Mouse (Mus musculus) layer of hippocampus, adult 9-11 months (tissue): Measurements from ENCODE around the gene Rbm15b.

ENCODE experiments used
- DNase-seq: peaks from one replicate; pipeline ENCODE4 v3.0.0; 2022

Rbm15b gene

DNA sequence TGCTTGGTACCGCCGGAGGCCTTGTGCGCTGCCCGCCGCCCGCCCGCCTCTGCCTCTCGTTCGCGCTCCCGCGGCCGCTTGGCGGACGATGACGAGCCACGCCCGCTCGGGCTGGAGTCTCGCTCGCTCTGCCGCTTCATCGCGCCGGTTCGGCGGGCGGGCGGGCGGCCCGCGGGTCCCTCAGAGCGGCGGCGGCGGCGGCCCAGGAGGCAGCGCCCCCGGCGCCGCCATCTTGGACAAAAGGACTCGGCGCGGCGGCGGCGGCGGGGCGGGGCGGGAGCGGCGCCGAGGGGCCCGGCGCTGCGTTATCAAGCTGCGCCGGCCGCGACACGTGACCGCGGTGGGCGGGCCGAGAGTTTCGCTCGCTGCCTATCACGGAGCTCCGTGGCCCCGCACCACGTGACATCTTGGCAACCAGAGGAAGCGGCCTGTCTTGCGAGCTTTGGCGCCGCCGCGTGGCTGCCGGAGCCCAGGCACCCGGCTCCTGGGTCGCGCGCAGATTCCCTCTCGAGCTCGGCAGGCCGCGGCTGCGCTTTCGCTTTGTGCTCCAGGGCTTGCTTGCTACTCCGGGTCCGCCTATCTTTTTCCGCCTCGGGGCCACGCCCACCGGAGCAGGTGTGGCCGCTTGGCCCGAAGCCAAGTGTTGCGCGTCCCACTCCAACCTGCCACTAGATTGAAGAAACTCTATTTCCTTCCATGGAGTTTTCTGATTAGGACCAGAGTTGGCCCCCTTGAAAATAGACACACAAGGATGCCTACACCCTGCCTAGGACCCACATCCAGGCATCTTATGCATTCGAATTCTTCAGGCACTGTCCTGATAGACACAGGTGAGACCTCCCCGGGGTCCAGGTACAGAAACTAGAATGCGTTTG is at the start of gene Rbm15b:
Rbm15b (minus strand) TSS at position 601 of the 875 bp plus-strand sequence.
- peak; percentile 98 for DNase-seq

DNA sequence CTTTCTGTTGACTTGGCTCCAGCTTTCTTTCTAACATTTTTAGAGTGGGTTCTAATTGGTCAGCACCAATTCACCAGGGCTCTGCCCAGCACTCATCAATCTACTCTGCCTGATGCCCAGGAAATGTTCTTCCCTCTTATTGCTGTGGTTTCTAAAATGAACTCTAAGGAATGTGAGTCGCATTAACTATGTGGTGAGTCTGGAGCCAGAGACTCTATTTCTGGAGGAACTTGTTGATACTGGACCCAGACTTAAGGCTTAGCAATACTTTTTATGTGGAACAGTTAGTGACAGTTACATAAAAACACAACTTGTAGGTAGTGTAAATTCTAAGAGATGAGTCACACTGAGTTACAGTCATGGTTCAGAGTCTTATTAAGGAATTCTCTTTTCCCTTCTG is 47.8 kb upstream of the Rbm15b start:
- DNase-seq: no peak

DNA sequence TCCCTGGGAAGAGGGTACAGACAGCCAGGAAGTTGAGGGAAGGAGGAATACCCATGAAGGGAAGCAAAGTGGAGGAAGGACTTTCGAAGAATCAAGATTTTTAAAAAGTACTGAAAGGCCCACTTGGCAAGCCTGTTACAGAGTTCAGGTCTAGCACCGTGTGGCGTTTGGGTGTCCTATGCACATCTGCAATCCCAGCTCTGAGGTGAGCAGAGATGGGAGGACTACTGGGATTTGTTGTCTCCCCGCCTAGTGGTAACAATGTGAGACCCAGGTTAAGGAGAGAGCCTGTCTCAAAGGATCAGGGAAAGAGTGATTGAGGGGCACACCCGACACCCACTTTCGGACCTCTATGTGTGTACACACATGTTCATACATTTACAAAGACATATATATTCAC is 27.6 kb upstream of the Rbm15b start:
- no peak for DNase-seq

DNA sequence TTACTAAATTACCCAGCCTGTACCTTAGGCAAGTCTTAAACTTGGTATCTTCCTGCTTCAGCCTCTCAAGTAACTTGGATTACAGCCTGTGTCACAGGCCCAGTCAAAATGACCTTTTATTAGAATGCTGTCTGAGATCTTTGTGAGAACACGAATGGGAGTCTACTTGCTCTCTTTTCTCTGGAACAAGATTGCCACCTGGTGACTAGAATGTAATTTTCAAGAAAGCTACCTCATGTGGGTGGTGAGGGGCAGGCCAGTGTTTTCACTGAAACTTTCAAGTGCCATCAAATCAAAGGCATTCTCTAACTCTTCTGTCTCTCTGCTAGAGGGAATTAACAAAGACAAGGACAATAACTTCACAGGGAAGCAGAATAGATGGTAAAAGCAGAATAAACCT is 26.5 kb upstream of the Rbm15b start:
- DNase-seq: no peak

- no peak for DNase-seq
These were observed 24.4 kb upstream of the Rbm15b start for GRCm38 (mm10) chr9:106911624-106912023.

- no peak for DNase-seq
These were observed 21.5 kb upstream of the Rbm15b start for GRCm38 (mm10) chr9:106908715-106909114.

DNA sequence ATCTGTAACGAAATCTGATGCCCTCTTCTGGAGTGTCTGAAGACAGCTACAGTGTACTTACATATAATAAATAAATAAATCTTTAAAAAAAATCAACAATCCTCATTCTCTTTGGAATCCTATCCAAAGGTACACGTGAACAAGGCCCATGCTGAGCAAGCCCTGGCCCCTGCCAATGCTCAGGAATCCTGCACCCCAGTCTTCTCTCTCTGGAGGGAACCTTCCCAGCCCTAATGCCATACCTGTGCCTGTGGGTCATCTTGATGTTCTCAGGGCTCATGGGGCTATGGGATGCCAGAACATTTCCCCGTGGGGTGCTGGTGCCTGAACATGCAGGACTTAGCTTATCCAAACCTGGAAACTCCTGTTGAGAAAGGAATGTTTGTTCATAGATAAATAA is 20.9 kb upstream of the Rbm15b start:
- DNase-seq: no peak

DNA sequence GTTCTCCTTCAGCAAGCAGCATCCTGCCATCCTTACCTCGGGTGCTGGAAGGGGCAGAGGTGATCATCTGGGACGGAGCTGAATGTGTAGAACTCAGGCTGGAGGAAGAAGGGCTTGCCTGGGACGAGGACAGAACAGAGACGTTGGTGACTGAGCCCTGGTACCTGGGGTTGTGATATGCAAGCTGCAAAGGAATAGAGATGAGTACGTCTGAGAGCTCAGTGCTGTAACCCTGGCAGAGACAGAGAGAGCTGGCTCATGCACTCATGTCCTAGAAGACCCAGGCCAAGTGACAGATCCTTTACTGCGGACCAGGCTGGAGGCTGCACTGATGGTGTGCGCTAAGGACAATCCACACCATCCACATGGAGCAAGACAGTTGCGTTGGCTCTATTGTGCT is 19.4 kb upstream of the Rbm15b start:
- no peak for DNase-seq

GRCm38 (mm10) chr9:106903791-106904134 is 16.5 kb upstream of the Rbm15b start:
- DNase-seq: no peak

DNA sequence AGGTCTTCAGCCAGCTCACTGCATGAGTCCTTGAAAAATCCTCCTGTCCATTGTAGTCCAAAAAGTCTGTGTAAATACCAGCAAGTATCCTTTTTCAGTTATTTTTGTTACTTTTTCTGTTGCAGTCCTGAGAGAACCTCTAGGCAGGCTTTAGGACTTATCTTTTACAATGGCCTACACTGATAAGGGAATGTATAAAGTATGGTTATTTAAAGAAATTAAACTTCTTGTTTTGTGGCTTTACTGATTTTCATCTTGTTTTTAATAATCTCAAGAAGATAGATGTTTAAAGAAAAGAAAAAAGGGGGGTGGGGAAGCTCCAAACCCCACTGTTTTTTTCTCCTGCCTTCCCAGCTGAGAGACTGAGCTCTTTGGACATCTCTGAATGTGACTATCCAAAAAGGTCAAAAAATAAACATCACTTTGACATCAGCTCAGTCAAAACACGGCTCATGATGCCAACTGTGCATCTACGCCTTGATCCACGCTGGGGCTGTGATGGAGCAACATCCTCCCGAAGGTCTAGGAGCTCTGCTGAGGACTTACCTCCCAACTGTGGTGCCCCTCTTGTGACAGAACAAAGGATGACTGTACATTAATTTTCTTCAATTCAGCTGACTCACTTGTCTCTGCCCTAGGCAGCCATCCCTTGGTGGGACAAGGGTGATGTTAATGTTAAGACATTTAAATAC is 16.0 kb upstream of the Rbm15b start:
- DNase-seq: no peak

GRCm38 (mm10) chr9:106901596-106901995 is 14.4 kb upstream of the Rbm15b start:
- DNase-seq: no peak

GRCm38 (mm10) chr9:106898901-106899300 is 11.7 kb upstream of the Rbm15b start:
- DNase-seq: no peak

GRCm38 (mm10) chr9:106893327-106893726 is 6.1 kb upstream of the Rbm15b start:
- DNase-seq: no peak

DNA sequence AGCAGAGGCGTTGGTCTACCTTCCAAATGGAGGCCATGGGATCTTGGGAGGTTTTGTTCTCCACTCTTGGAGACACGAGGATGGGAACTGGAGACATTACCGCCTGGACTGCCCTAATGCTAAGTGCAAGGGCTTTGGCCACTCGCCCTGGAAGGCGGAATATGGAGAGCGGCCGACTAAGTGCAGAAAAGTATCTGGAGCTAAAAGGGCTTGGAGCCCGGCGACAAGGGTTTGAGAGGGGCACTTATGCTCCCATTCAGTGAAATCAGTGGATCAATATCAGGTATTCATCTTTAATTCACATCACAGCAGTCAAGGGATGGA is 5.3 kb upstream of the Rbm15b start:
- no peak for DNase-seq

GRCm38 (mm10) chr9:106891829-106892551 is 4.8 kb upstream of the Rbm15b start, which contains the start of gene Manf:
Gene Manf, minus strand, starts transcription at chr9:106891979.
- peak; percentile 99 for DNase-seq

DNA sequence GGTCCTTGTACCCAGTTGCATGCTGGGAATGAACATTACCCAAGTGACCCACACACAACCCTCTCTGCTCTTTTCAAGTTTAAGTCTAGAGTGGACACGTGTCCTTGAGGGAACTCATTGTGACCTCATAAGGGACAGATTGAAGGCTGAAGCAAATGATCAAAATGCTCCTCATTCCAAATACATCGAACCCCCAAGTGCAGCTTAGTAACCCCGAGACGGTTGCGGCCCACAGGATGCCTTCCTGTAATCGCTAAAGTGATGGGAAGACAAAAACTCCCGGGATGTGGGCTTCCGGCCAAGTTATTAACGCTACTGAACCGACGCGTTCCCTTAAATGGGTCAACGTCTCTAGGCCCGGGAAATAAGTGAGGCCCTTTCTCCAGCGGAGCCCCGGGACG is 4.1 kb upstream of the Rbm15b start:
- DNase-seq: no peak

DNA sequence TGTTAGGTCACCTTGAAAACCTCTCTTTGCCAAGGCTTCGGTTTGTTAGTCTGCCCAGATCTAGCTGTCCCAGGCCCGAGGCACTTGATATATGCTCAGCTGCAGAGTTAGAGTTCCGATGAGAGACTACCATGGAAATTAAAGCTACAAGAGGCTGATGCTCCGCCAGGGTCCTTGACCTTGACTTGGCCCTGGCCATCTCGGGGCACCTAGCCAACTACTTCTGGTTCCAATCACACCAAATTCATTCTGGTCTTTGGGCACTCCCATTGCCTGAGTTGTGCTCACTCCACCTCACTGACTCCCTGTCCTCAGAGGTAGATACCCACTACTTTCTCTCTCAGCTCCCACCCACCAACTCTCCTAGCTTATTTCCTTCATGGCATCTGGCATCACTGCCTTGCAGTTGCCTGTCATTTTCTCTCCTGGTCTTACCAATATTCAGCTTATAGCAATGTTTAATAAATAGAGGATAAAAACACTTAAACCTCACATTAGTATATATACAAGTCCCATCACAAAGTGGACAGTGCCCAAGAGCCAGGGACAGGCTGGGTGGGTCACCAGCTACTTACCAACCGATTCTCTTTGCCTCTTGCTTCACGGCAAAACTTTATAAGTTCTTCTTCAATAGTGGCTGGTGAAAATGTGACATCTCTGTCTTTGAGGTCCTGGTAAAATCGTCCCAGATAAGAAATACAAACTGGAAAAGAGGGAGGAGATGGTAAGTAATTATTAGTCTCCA is 3.4 kb upstream of the Rbm15b start:
- no peak for DNase-seq

DNA sequence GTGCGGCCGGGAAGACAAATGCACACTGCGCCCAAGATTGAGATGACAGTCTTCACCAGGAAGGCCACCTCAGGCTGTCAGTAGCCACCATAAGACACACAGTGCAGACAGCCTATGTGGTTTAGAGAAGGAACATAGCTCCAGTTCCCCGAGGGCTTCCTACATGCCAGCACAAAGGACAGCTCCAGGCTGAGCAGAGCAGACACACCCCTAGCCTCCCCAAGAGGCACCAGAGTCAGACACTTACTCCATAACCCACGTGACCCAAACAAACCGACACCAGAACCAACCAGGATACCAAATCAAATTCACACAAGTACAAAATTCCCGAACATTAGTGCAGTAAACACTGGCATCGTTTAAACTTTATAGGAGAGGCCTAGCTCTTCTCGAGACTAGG is 2.1 kb upstream of the Rbm15b start:
- no peak for DNase-seq

- DNase-seq: no peak
These were observed 1.1 kb upstream of the Rbm15b start for GRCm38 (mm10) chr9:106888346-106888745.

DNA sequence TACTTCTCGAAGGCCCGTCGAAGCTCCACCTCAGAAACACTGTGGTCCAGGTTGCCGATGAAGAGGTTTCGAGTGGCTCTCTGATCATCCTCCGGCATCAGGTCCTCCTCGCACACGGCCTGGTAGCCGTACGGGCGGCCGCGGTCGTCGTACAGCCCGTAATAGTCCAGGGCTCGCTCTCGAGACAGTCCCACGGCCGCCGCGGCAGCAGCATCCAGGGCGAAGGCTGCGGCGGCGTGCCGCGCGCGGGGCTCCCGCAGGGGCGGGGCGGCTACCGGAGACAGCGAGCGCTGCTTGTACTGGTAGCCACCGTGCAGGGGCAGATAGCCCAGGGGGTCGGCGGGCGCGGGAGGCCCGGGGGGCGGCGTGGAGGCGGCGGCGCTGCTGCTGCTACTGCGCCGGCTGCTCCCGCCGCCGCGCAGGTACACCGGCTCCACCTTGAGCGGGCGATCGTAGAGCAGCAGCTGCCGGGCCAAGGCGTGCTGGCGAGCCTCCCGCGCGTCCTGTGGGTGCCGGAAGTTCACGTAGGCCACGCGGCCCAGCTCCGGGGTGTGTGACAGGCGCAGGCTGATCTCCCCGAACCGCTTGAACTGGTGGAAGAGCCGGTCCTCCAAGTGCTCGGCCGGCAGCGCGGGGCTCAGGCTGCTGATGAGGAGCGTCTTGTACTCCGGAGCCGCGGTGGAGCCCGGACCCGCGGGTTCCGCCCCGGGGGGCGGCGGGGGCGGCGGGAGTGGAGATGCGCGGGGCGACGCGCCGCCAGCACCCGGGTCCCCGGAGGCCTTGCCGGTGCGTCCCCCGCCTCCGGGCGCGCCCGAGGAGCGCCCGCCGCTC is 1.1 kb downstream of the Rbm15b start:
- peak; percentile 48 for DNase-seq

DNA sequence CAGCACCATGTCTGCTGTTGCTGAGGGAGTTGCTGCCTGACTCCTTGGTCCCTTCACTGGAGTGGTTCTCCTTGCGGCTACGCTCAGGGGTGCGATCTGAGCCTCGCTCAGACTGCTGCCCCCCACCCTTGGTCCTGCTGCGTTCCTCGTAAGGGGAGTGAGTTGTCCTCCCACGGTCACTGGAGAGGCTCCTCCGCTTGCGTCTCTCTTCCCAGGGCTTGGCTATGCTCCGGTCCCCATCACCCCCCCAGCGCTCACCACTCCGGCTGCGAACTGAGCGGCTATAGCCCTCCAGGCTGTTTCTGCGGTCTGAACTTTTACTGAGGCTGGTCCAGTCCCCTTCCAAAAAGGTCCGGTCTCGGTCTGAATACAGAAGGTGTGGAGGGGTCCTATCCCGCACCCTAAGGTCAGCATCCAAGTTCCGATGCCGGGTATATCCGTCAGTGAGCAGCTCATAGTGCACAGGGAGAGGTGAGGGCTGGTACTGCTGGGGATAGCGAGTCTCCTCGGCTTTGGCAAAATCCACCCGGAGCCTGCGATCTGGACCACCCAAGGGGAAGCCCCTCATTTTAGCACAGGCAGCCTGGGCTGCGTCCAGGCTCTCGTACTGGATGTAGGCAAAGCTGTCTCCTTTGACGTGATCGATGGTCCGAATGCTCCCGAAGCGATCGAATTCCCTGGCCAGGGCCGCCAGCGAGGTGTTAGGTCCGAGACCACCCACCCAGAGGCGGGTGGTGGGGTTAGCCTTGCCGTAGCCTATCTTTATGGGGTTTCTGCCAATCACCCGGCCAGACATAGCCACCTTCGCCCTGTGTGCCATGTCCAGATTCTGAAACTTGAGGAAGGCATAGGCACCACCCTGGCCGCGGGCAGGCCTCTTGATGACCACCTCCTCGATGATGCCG is 2.0 kb downstream of the Rbm15b start:
- no peak for DNase-seq
